Comparison of ENCODE assay signal across 25 mouse cellular contexts in genomic region chr13:16812268-16812667, GRCm38 (mm10).
"Had no signal": no experiment of that assay in that cellular context is flagged by ENCODE, and none has a peak within 500 bp of the region (broad histone marks: within the 10 kb centered on the region; RNA-seq: fewer than 3 reads in every experiment).

No protein-coding gene starts in this region.

- DNase-seq: gastrocnemius, postnatal 25 days; heart, adult 18-20 months; heart, postnatal 14 days; heart, postnatal 36 days; kidney, adult 11 months; kidney, adult 2 months; kidney, adult 9 months; kidney, postnatal 14 days; kidney, postnatal 36 days; layer of hippocampus, adult 9-11 months; layer of hippocampus, postnatal 36 days; left cerebral cortex, postnatal 4 days had no signal

- ATAC-seq: hindbrain, postnatal 0 days; intestine, embryonic 16.5 days; liver, embryonic 12.5 days had no signal

- H3K4me3 ChIP-seq: heart, embryonic 13.5 days; heart, embryonic 15.5 days; hindbrain, embryonic 13.5 days; hindbrain, embryonic 15.5 days; kidney, embryonic 15.5 days; limb, embryonic 13.5 days; limb, embryonic 15.5 days; liver, embryonic 12.5 days had no signal

- H3K9ac ChIP-seq: heart, embryonic 13.5 days; heart, embryonic 15.5 days; hindbrain, embryonic 13.5 days; hindbrain, embryonic 15.5 days; kidney, embryonic 15.5 days; limb, embryonic 13.5 days; limb, embryonic 15.5 days; liver, embryonic 12.5 days; liver, embryonic 14.5 days had no signal

- H3K4me1 ChIP-seq: heart, embryonic 13.5 days; heart, embryonic 15.5 days; hindbrain, embryonic 13.5 days; hindbrain, embryonic 15.5 days; kidney, embryonic 15.5 days; limb, embryonic 13.5 days; limb, embryonic 15.5 days; liver, embryonic 12.5 days had no signal

- H3K4me2 ChIP-seq: heart, embryonic 11.5 days; heart, embryonic 13.5 days; heart, embryonic 15.5 days; hindbrain, embryonic 13.5 days; hindbrain, embryonic 15.5 days; kidney, embryonic 15.5 days; limb, embryonic 13.5 days; limb, embryonic 15.5 days; liver, embryonic 12.5 days had no signal

- H3K27ac ChIP-seq: heart, embryonic 13.5 days; heart, embryonic 15.5 days; hindbrain, embryonic 13.5 days; hindbrain, embryonic 15.5 days; hindbrain, postnatal 0 days; kidney, embryonic 15.5 days; kidney, postnatal 0 days; limb, embryonic 13.5 days; limb, embryonic 15.5 days; liver, embryonic 12.5 days; liver, embryonic 14.5 days had no signal

- H3K36me3 ChIP-seq: heart, embryonic 13.5 days; heart, embryonic 15.5 days; hindbrain, embryonic 13.5 days; hindbrain, embryonic 15.5 days; kidney, embryonic 15.5 days; limb, embryonic 13.5 days; limb, embryonic 15.5 days; liver, embryonic 12.5 days had no signal

- H3K27me3 ChIP-seq: heart, embryonic 13.5 days; heart, embryonic 15.5 days; hindbrain, embryonic 13.5 days; hindbrain, embryonic 15.5 days; kidney, embryonic 15.5 days; limb, embryonic 13.5 days; limb, embryonic 15.5 days; liver, embryonic 12.5 days had no signal

- H3K9me3 ChIP-seq: heart, embryonic 13.5 days; heart, embryonic 15.5 days; hindbrain, embryonic 13.5 days; hindbrain, embryonic 15.5 days; kidney, embryonic 15.5 days; limb, embryonic 13.5 days; limb, embryonic 15.5 days; liver, embryonic 12.5 days had no signal
